Mouse (Mus musculus): ENCODE results near the gene Dnal4. TPM values are rescaled to one million over a fixed set of nuclear protein-coding genes. Genes with fewer than 3 reads are reported as not detected.

Dnal4 gene
- polyA plus RNA-seq, 1 experiment from 2014 or later, result 73.7 TPM

GRCm38 (mm10) chr15:79796256-79796655 lies 18.6 kb upstream of the Dnal4 start:
- H3K4me3 ChIP-seq, result no peak overlapping the region
- H3K9me3 ChIP-seq, result no peaks in the 10 kb centered on the region
- H3K4me1 ChIP-seq, result no peaks in the 10 kb centered on the region
- WGBS, result 70% methylated on average over 12 of the region's 12 CpGs
- H3K9ac ChIP-seq, result no peak overlapping the region
- no peak overlapping the region for H3K4me2 ChIP-seq
- H3K27ac ChIP-seq, result no peak overlapping the region
- H3K27me3 ChIP-seq, result peaks cover 7% of the 10 kb centered on the region; the same call in 1 of the 2 replicates
- no peaks in the 10 kb centered on the region for H3K36me3 ChIP-seq
- ATAC-seq (ENCODE audit: borderline replicate concordance, extremely low read depth, low FRiP score, low TSS enrichment), result no peak

GRCm38 (mm10) chr15:79794173-79794572 lies 16.5 kb upstream of the Dnal4 start:
- Histone ChIP-seq H3K27ac (no peak overlapping the region), H3K36me3 (no peaks in the 10 kb centered on the region), H3K4me3 (no peak overlapping the region), H3K27me3 (no peaks in the 10 kb centered on the region; the same call in 1 of the 2 replicates), H3K9ac (no peak overlapping the region), H3K9me3 (no peaks in the 10 kb centered on the region), H3K4me1 (no peaks in the 10 kb centered on the region), H3K4me2 (no peak overlapping the region)
- no peak for ATAC-seq (ENCODE audit: borderline replicate concordance, extremely low read depth, low FRiP score, low TSS enrichment)
- 18% methylated on average over 20 of the region's 20 CpGs for WGBS

- no peaks in the 10 kb centered on the region for H3K36me3 ChIP-seq
- H3K4me3 ChIP-seq, result no peak overlapping the region
- no peak overlapping the region for H3K27ac ChIP-seq
- H3K27me3 ChIP-seq, result no peaks in the 10 kb centered on the region; the same call in 1 of the 2 replicates
- WGBS, result 88% methylated on average over 9 of the region's 9 CpGs
- H3K9ac ChIP-seq, result no peak overlapping the region
- H3K9me3 ChIP-seq, result no peaks in the 10 kb centered on the region
- ATAC-seq (ENCODE audit: borderline replicate concordance, extremely low read depth, low FRiP score, low TSS enrichment), result no peak
- H3K4me1 ChIP-seq, result no peaks in the 10 kb centered on the region
- no peak overlapping the region for H3K4me2 ChIP-seq
These were observed 15.4 kb upstream of the Dnal4 start for GRCm38 (mm10) chr15:79793076-79793475.

GRCm38 (mm10) chr15:79792455-79792854 lies 14.8 kb upstream of the Dnal4 start:
- H3K27me3 ChIP-seq, result no peaks in the 10 kb centered on the region; the same call in 1 of the 2 replicates
- H3K36me3 ChIP-seq, result no peaks in the 10 kb centered on the region
- no peak overlapping the region for H3K4me2 ChIP-seq
- no peaks in the 10 kb centered on the region for H3K9me3 ChIP-seq
- H3K27ac ChIP-seq, result no peak overlapping the region
- H3K4me3 ChIP-seq, result no peak overlapping the region
- ATAC-seq (ENCODE audit: borderline replicate concordance, extremely low read depth, low FRiP score, low TSS enrichment), result no peak
- H3K9ac ChIP-seq, result no peak overlapping the region
- H3K4me1 ChIP-seq, result no peaks in the 10 kb centered on the region
- 27% methylated on average over 19 of the region's 19 CpGs for WGBS

- 2% methylated on average over 12 of the region's 12 CpGs for WGBS
- H3K27me3 ChIP-seq, result no peaks in the 10 kb centered on the region; the same call in 1 of the 2 replicates
- H3K9ac ChIP-seq, result no peak overlapping the region
These were observed 13.9 kb upstream of the Dnal4 start for GRCm38 (mm10) chr15:79791502-79791901.

GRCm38 (mm10) chr15:79790905-79791304 lies 13.3 kb upstream of the Dnal4 start:
- Histone ChIP-seq H3K27ac (no peak overlapping the region), H3K9me3 (no peaks in the 10 kb centered on the region), H3K4me2 (no peak overlapping the region), H3K27me3 (no peaks in the 10 kb centered on the region; the same call in 1 of the 2 replicates), H3K36me3 (no peaks in the 10 kb centered on the region), H3K4me1 (no peaks in the 10 kb centered on the region), H3K4me3 (no peak overlapping the region), H3K9ac (no peak overlapping the region)
- WGBS, result 77% methylated on average over 6 of the region's 6 CpGs
- ATAC-seq (ENCODE audit: borderline replicate concordance, extremely low read depth, low FRiP score, low TSS enrichment), result no peak

More at GRCm38 (mm10) chr15:79791502-79791901, 13.9 kb upstream of the Dnal4 start:
- Histone ChIP-seq H3K4me3 (no peak overlapping the region), H3K4me2 (no peak overlapping the region), H3K27ac (no peak overlapping the region), H3K4me1 (no peaks in the 10 kb centered on the region), H3K9me3 (no peaks in the 10 kb centered on the region), H3K36me3 (no peaks in the 10 kb centered on the region)
- no peak for ATAC-seq (ENCODE audit: borderline replicate concordance, extremely low read depth, low FRiP score, low TSS enrichment)

- Histone ChIP-seq H3K4me1 (no peaks in the 10 kb centered on the region), H3K27me3 (no peaks in the 10 kb centered on the region; the same call in 1 of the 2 replicates), H3K9me3 (no peaks in the 10 kb centered on the region), H3K4me2 (no peak overlapping the region), H3K36me3 (no peaks in the 10 kb centered on the region), H3K27ac (no peak overlapping the region), H3K4me3 (no peak overlapping the region), H3K9ac (no peak overlapping the region)
- 45% methylated on average over 8 of the region's 8 CpGs for WGBS
- no peak for ATAC-seq (ENCODE audit: borderline replicate concordance, extremely low read depth, low FRiP score, low TSS enrichment)
These were observed 12.5 kb upstream of the Dnal4 start for GRCm38 (mm10) chr15:79790111-79790510.

- Histone ChIP-seq H3K27ac (no peak overlapping the region), H3K4me1 (no peaks in the 10 kb centered on the region), H3K9ac (no peak overlapping the region), H3K4me2 (no peak overlapping the region), H3K9me3 (no peaks in the 10 kb centered on the region), H3K27me3 (no peaks in the 10 kb centered on the region; the same call in 1 of the 2 replicates), H3K4me3 (no peak overlapping the region), H3K36me3 (no peaks in the 10 kb centered on the region)
- WGBS, result 44% methylated on average over 8 of the region's 8 CpGs
- ATAC-seq (ENCODE audit: borderline replicate concordance, extremely low read depth, low FRiP score, low TSS enrichment), result no peak
These were observed 10.2 kb upstream of the Dnal4 start for GRCm38 (mm10) chr15:79787815-79788214.

GRCm38 (mm10) chr15:79785056-79785455 lies 7.4 kb upstream of the Dnal4 start:
- H3K4me1 ChIP-seq, result no peaks in the 10 kb centered on the region
- no peaks in the 10 kb centered on the region for H3K27me3 ChIP-seq
- no peak overlapping the region for H3K4me2 ChIP-seq
- no peak overlapping the region for H3K27ac ChIP-seq
- no peak overlapping the region for H3K4me3 ChIP-seq
- no peak overlapping the region for H3K9ac ChIP-seq
- H3K9me3 ChIP-seq, result no peaks in the 10 kb centered on the region
- H3K36me3 ChIP-seq, result no peaks in the 10 kb centered on the region
- no peak for ATAC-seq (ENCODE audit: borderline replicate concordance, extremely low read depth, low FRiP score, low TSS enrichment)
- whole genome bisulfite sequencing, result 47% methylated on average over 1 of the region's 1 CpGs

- no peak overlapping the region for H3K9ac ChIP-seq
- no peak overlapping the region for H3K27ac ChIP-seq
- H3K4me3 ChIP-seq, result no peak overlapping the region
- no peaks in the 10 kb centered on the region for H3K9me3 ChIP-seq
- H3K4me1 ChIP-seq, result peaks cover 17% of the 10 kb centered on the region
- WGBS, result 46% methylated on average over 7 of the region's 7 CpGs
- no peaks in the 10 kb centered on the region for H3K27me3 ChIP-seq
- no peak for ATAC-seq (ENCODE audit: borderline replicate concordance, extremely low read depth, low FRiP score, low TSS enrichment)
- no peaks in the 10 kb centered on the region for H3K36me3 ChIP-seq
- no peak overlapping the region for H3K4me2 ChIP-seq
These were observed 2.0 kb downstream of the Dnal4 start for GRCm38 (mm10) chr15:79775662-79776061.

- ATAC-seq (ENCODE audit: borderline replicate concordance, extremely low read depth, low FRiP score, low TSS enrichment), result peak; percentile 97
- no peaks in the 10 kb centered on the region for H3K36me3 ChIP-seq
These were observed 3.3 kb downstream of the Dnal4 start for GRCm38 (mm10) chr15:79774117-79775027.

GRCm38 (mm10) chr15:79770629-79771240 lies 6.9 kb downstream of the Dnal4 start:
- Histone ChIP-seq H3K4me3 (no peak overlapping the region), H3K9ac (no peak overlapping the region), H3K4me2 (no peak overlapping the region), H3K9me3 (no peaks in the 10 kb centered on the region), H3K27me3 (no peaks in the 10 kb centered on the region), H3K4me1 (peaks cover 47% of the 10 kb centered on the region), H3K27ac (no peak overlapping the region), H3K36me3 (no peaks in the 10 kb centered on the region)
- no peak for ATAC-seq (ENCODE audit: borderline replicate concordance, extremely low read depth, low FRiP score, low TSS enrichment)
- WGBS, result 63% methylated on average over 21 of the region's 21 CpGs

More at GRCm38 (mm10) chr15:79774117-79775027, 3.3 kb downstream of the Dnal4 start:
- WGBS, result under 1% methylated on average over 42 of the region's 50 CpGs
- peak overlapping the region; percentile 80 for H3K4me2 ChIP-seq
- peak overlapping the region; percentile 72 for H3K27ac ChIP-seq
- H3K9me3 ChIP-seq, result no peaks in the 10 kb centered on the region
- H3K9ac ChIP-seq, result peak overlapping the region; percentile 87
- H3K27me3 ChIP-seq, result no peaks in the 10 kb centered on the region
- peak overlapping the region; percentile 88 for H3K4me3 ChIP-seq
- H3K4me1 ChIP-seq, result peaks cover 23% of the 10 kb centered on the region
